Mouse (Mus musculus) C2C12 (cell line): ENCODE results near the gene Smtnl1. TPM values are rescaled to one million over a fixed set of nuclear protein-coding genes. Genes with fewer than 3 reads are reported as not detected.

Source experiments
- H3K27me3 ChIP-seq: one replicate; pipeline ENCODE4 v1.6.1; 2011; ENCODE audit not compliant: control insufficient read depth, insufficient read depth, insufficient read length
- H3K36me3 ChIP-seq: one replicate; pipeline ENCODE4 v1.6.1; 2011; ENCODE audit not compliant: control insufficient read depth, insufficient read depth
- H3K4me3 ChIP-seq: one replicate; pipeline ENCODE4 v1.5.1; 2011; ENCODE audit warnings: mild to moderate bottlenecking, control low read depth; ENCODE audit not compliant: poor library complexity, insufficient read depth, severe bottlenecking
- H3K79me2 ChIP-seq: one replicate; pipeline ENCODE4 v1.6.1; 2011; ENCODE audit not compliant: control insufficient read depth, insufficient read depth
- H3K79me3 ChIP-seq: one replicate; pipeline ENCODE4 v1.6.1; 2011; ENCODE audit warnings: low read depth, control low read depth
- H3ac ChIP-seq: one replicate; pipeline ENCODE3; 2011; ENCODE audit warnings: low read depth; ENCODE audit not compliant: control insufficient read depth, insufficient read length
- CEBPB ChIP-seq: IDR thresholded peaks from one replicate; pipeline ENCODE4 v1.6.1; 2011; ENCODE audit warnings: low read depth, mild to moderate bottlenecking, control low read depth, moderate library complexity
- CTCF ChIP-seq: IDR thresholded peaks from one replicate; pipeline ENCODE4 v1.5.1; 2011; ENCODE audit not compliant: control insufficient read depth, insufficient read depth, insufficient read length
- FOSL1 ChIP-seq: IDR thresholded peaks from one replicate; pipeline ENCODE4 v1.8.0; 2011; ENCODE audit warnings: mild to moderate bottlenecking, low read length; ENCODE audit not compliant: poor library complexity, insufficient read depth, severe bottlenecking
- MAX ChIP-seq: IDR thresholded peaks from one replicate; pipeline ENCODE4 v1.6.1; 2011; ENCODE audit warnings: mild to moderate bottlenecking, control low read depth
- MYOD1 ChIP-seq: IDR thresholded peaks from one replicate; pipeline ENCODE4 v1.6.1; 2011; ENCODE audit warnings: low read depth; ENCODE audit not compliant: control insufficient read depth, insufficient read length
- MYOG ChIP-seq: IDR thresholded peaks from one replicate; pipeline ENCODE4 v1.6.1; 2011; ENCODE audit not compliant: control insufficient read depth, insufficient read length; ENCODE audit errors: extremely low read depth
- USF1 ChIP-seq: IDR thresholded peaks from one replicate; pipeline ENCODE4 v1.6.1; 2011; ENCODE audit warnings: low read depth, mild to moderate bottlenecking, control low read depth, moderate library complexity
- polyA plus RNA-seq: library from polyadenylated mRNA; unstranded; fragments of >200 nt; fragmentation: generic; extraction: Trizol; gene quantifications from one replicate; pipeline ENCODE4 v1.2.1, GENCODE M21; 2012; ENCODE audit warnings: missing spikeins

The Smtnl1 gene
- polyA plus RNA-seq, 1 experiment, result 0.06 TPM

DNA sequence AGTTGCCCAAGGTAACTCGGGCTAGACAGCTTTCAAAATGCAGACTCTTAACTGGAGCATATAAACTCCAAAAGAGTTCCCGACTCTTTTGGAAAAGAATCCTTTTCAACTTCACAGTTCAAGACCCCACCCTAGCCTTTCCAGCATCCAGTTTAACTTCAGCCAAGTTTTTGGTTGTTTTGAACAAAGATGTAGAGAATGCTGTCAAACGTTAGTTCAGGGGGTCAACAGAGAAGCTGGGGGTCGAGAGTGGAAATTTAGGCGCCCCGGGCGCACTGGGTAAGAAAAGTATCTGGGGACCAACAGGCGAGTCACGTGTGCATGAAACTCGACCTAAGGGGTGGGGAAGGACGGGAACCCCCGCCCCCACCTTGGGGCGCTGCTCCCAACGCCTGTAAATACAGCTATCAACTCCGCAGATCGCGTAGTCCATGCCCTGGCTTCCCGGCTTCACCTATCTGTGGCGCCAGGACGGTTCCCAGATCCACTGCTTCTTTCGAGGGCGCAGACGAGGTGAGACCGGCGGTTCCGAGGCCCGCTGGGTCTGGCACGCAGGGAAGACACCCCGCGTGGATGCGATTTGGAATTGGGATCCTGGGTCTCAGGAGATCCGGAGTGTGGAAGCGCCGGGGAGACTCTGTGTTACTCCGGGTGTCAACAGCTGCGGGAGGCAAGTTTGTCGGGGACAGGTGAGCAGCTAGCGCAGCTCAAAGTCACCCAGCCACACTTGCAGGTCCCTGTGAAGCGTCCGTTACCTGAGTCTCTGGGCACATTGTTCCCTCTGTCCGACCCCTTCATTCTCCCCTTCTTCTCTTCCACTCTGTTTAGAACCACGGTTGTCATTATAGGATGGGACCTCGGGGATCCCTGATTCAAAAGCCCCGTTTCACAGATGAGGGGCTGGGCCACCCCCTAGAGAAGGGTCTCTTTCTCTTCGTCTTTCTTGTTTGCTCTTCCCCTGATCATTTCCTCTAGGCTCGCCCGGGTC is 16.8 kb upstream of the Smtnl1 start:
- Histone ChIP-seq H3K79me3 (no peaks in the 10 kb centered on the region), H3K36me3 (no peaks in the 10 kb centered on the region), H3K27me3 (no peaks in the 10 kb centered on the region), H3K4me3 (peak overlapping the region; percentile 29), H3K79me2 (no peaks in the 10 kb centered on the region), H3ac (peak overlapping the region; percentile 85)
- TF ChIP-seq FOSL1 (no peak), MAX (no peak), USF1 (peak; percentile 92), MYOG (no peak), MYOD1 (no peak)

DNA sequence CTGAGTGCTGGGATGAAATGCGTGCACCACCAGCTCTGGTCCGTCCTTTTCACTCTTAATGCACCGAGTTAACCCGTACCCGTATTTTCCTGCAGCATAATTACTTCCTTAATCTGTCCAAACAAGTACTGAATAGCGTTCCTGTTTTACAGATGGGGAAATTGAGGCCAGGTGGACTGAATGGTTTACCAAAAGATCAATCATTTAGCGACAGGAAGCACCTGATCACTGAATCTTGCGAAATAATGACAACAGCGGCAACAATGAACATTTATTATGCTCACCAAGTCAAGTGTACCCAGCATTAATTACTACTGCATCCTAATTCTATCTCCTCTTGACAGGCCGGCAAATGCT is 16.1 kb upstream of the Smtnl1 start, which contains the start of gene Slc43a1:
TSS of gene Slc43a1 (plus strand) at position 258 of the 357 bp plus-strand sequence.
- Histone ChIP-seq H3K79me3 (no peaks in the 10 kb centered on the region), H3K79me2 (no peaks in the 10 kb centered on the region), H3K27me3 (no peaks in the 10 kb centered on the region), H3K36me3 (no peaks in the 10 kb centered on the region), H3K4me3 (peak within 1 kb of the TSS; percentile 29), H3ac (peak within 1 kb of the TSS; percentile 85)
- TF ChIP-seq CEBPB (no peak), CTCF (no peak), FOSL1 (no peak), USF1 (no peak), MYOD1 (no peak), MYOG (no peak), MAX (no peak)

DNA sequence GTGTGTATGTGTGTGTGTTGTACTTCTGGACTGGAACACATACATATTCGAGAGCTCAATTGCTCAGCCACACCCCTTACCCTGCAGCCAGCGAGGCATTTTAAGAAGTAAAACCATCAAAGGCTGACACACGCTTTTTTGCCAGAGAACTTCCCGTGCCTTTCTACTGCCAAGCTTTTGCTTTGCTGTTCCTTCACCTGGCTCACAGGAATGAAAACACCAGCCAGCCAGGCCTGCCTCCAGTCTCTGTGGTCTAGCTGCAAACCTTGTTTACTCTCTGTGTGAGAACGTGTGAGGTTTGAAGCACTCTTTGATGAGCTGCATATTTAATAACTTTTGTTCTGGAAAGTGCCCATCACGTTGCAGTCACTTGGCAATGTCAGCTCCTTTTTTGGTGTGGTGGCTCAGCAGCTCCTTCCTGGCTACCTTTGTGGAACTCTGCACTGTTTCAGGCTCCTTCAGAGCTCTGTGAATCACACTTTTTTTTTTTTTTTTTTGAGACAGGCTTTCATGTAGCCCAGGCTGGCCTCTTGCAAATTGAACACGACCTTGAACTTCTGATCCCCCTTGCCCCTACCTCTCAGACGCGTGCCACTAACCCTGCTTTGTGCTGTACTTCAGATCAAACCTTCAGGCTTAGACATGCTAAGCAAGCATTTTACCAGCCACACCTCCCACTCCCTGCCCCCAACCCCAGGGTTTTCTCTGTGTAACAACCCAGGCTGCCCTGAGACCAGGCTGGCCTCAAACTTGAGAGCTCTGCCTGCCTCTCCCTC is 15.6 kb upstream of the Smtnl1 start:
- no peak overlapping the region for H3K4me3 ChIP-seq
- H3K27me3 ChIP-seq, result no peaks in the 10 kb centered on the region
- H3ac ChIP-seq, result no peak overlapping the region
- H3K79me2 ChIP-seq, result no peaks in the 10 kb centered on the region
- no peak for TF ChIP-seq CTCF
- H3K36me3 ChIP-seq, result no peaks in the 10 kb centered on the region
- no peaks in the 10 kb centered on the region for H3K79me3 ChIP-seq

DNA sequence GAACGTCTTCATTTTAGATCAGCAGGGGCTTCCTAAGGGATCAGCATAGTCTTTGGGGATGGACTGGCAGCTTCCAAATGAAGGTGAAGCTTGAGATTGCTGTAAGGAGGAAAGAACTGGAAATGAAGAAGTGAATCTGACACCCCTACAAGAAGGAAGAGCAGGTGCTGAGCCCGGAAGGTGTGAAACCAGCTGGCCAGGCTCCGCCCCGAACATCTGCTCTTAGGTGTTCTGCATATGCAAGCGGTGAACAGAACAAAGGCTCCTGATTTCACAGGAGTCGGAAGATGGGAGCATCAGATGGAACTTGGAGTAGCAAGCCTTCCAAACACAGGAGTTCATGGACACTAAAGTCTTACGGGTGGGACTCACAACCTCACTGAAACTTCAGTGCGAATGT is 14.7 kb upstream of the Smtnl1 start:
- TF ChIP-seq FOSL1 (no peak), MYOG (no peak), USF1 (no peak), MYOD1 (no peak), CEBPB (no peak), CTCF (no peak), MAX (no peak)
- Histone ChIP-seq H3K79me2 (no peaks in the 10 kb centered on the region), H3K4me3 (no peak overlapping the region)

DNA sequence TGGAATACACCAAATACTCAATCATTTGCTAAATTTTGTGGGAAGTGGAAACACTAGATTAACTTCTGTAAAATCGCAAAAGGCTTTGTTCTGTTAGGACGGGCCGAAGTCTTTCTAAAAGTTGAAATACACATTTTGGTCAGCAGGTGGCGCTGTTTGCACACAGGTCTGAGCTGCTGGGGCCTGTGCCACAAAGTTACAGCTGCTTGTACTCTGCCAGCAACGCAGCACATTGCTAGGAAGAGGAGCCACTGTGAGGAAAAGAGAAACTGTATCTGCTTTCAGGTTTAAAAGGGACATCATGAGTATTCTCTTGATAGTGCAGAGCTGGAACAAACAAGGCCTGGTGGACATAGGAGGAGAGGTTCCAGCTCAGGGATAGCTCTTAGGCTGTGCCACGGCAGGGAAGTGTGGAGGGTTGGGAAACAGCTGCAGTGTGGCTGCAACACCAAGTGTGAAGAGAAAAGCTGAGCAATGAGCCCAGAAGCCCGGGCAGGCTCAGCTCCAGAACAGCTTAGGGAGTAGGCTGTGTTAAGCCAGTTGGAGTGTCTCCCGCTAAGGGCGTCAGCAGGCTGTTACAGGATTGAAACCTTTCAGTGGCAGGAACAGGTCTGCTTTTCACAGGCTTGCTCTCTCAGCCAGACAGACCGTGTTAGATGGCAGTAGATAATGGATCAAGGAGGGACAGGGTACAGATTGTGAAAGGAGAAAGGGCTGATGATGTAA is 9.4 kb upstream of the Smtnl1 start:
- Histone ChIP-seq H3K27me3 (no peaks in the 10 kb centered on the region), H3K4me3 (no peak overlapping the region)
- TF ChIP-seq CEBPB (no peak), MYOG (no peak), MYOD1 (peak; percentile 2), MAX (no peak), USF1 (no peak), CTCF (peak; percentile 61)

More for the DNA sequence above, 14.7 kb upstream of the Smtnl1 start:
- H3ac ChIP-seq, result no peak overlapping the region
- H3K36me3 ChIP-seq, result no peaks in the 10 kb centered on the region
- H3K27me3 ChIP-seq, result no peaks in the 10 kb centered on the region
- H3K79me3 ChIP-seq, result no peaks in the 10 kb centered on the region

More for the DNA sequence above, 9.4 kb upstream of the Smtnl1 start:
- Histone ChIP-seq H3K79me2 (peaks cover 31% of the 10 kb centered on the region), H3ac (no peak overlapping the region), H3K79me3 (peaks cover 23% of the 10 kb centered on the region), H3K36me3 (peaks cover 30% of the 10 kb centered on the region)
